Mouse (Mus musculus) liver, adult 2 months (tissue): ENCODE measurements at regions not wholly inside any gene's neighbourhood (a gene's known extent, or its start where the extent isn't known, plus 50 kb on each side); places are given as distances from the start of the nearest gene placed in this dataset.

Source experiments
- CTCF ChIP-seq: fragments of 200-500 bp; IDR thresholded peaks from 2 replicates; pipeline ENCODE4 v1.5.1; 2011; ENCODE audit warnings: low read depth, low read length, control low read depth
- POLR2A ChIP-seq: fragments of 200-500 bp; IDR thresholded peaks from 2 replicates; pipeline ENCODE4 v1.6.1; 2011; ENCODE audit warnings: low read length, control low read depth; ENCODE audit not compliant: insufficient read depth; ENCODE audit errors: extremely low read depth

GRCm38 (mm10) chr5:93330851-93331250, 63.8 kb downstream of the Ccng2 start:
- TF ChIP-seq CTCF (no peak), POLR2A (no peak)
